Mouse (Mus musculus) limb, embryonic 10.5 days (tissue): Measurements from ENCODE around the gene Olfr311. TPM values are rescaled to one million over a fixed set of nuclear protein-coding genes. Genes with fewer than 3 reads are reported as not detected.

Experiments
- polyA plus RNA-seq: library from polyadenylated mRNA; unstranded; fragments of >200 nt; fragmentation: Nextera tagmentation; extraction: Ambion mirVana; gene quantifications from 2 replicates; pipeline ENCODE4 v1.2.1, GENCODE M21; 2016

The Olfr311 gene
- polyA plus RNA-seq, 1 experiment from 2014 or later, result not detected

Other genes starting within 250 kb of the Olfr311 start
- not detected in 2 replicates for gene Olfr324, start 244.1 kb upstream of the Olfr311 start, polyA plus RNA-seq
- not detected in 2 replicates for gene 2210407C18Rik, start 223.2 kb upstream of the Olfr311 start, polyA plus RNA-seq
- gene Olfr323, start 208.8 kb upstream of the Olfr311 start, polyA plus RNA-seq, result not detected in 2 replicates
- 0.29 and 0.30 TPM in 2 replicates for gene Trim58, start 198.8 kb upstream of the Olfr311 start, polyA plus RNA-seq
- gene Olfr322, start 180.5 kb upstream of the Olfr311 start, polyA plus RNA-seq, result not detected in 2 replicates
- gene Olfr320, start 158.2 kb upstream of the Olfr311 start, polyA plus RNA-seq, result not detected in 2 replicates
- not detected in 2 replicates for gene Olfr319, start 140.1 kb upstream of the Olfr311 start, polyA plus RNA-seq
- gene Olfr318, start 115.2 kb upstream of the Olfr311 start, polyA plus RNA-seq, result not detected in 2 replicates
- gene Olfr317, start 100.0 kb upstream of the Olfr311 start, polyA plus RNA-seq, result not detected in 2 replicates
- gene Olfr316, start 86.5 kb upstream of the Olfr311 start, polyA plus RNA-seq, result not detected in 2 replicates
- gene Olfr315, start 66.1 kb upstream of the Olfr311 start, polyA plus RNA-seq, result not detected in 2 replicates
- gene Olfr314, start 56.3 kb upstream of the Olfr311 start, polyA plus RNA-seq, result not detected in 2 replicates
- gene Fam183b, start 37.3 kb upstream of the Olfr311 start, polyA plus RNA-seq, result not detected in 2 replicates
- not detected in 2 replicates for gene Olfr313, start 24.3 kb upstream of the Olfr311 start, polyA plus RNA-seq
- gene Olfr312, start 10.0 kb upstream of the Olfr311 start, polyA plus RNA-seq, result not detected in 2 replicates
- 7.8 and 11.0 TPM in 2 replicates for gene Gm12258, start 7.9 kb downstream of the Olfr311 start, polyA plus RNA-seq
- 8.6 and 10.9 TPM in 2 replicates for gene 2810021J22Rik, start 28.0 kb downstream of the Olfr311 start, polyA plus RNA-seq
- 5.7 and 6.9 TPM in 2 replicates for gene Zfp39, start 65.0 kb downstream of the Olfr311 start, polyA plus RNA-seq
- 0.05 TPM in 1 of 2 replicates, not detected in the other for gene Btnl10, start 78.7 kb downstream of the Olfr311 start, polyA plus RNA-seq
- gene Rnf187, start 99.7 kb downstream of the Olfr311 start, polyA plus RNA-seq, result 222 and 238 TPM in 2 replicates
- 3.2 and 4.5 TPM in 2 replicates for gene Hist3h2ba, start 109.7 kb downstream of the Olfr311 start, polyA plus RNA-seq
- 8.4 and 11.3 TPM in 2 replicates for gene Hist3h2a, start 115.4 kb downstream of the Olfr311 start, polyA plus RNA-seq
- 0.31 and 0.35 TPM in 2 replicates for gene Trim17, start 115.4 kb downstream of the Olfr311 start, polyA plus RNA-seq
- 17.8 and 20.7 TPM in 2 replicates for gene Trim11, start 138.8 kb downstream of the Olfr311 start, polyA plus RNA-seq